Mouse (Mus musculus) heart, postnatal 0 days (tissue): Measurements from ENCODE around the gene Foxl2. TPM values are rescaled to one million over a fixed set of nuclear protein-coding genes. Genes with fewer than 3 reads are reported as not detected.

Source experiments
- ATAC-seq: fragments of 200-750 bp; cut with Nextera tagmentation; 2 replicates; pipeline ENCODE4 v1.8.0; 2017; ENCODE audit warnings: low read depth, moderate number of reproducible peaks, moderate library complexity; ENCODE audit not compliant: insufficient read depth
- DNase-seq: peaks from one replicate; pipeline ENCODE4 v3.0.0-alpha.2; 2016; ENCODE audit warnings: low spot score
- H3K27ac ChIP-seq: fragments of 300-500 bp; sonication (generic); 2 replicates; pipeline ENCODE4 v1.5.1; 2014; ENCODE audit warnings: low read depth, mild to moderate bottlenecking
- H3K27me3 ChIP-seq: fragments of 300-500 bp; sonication (generic); 2 replicates; pipeline ENCODE4 v1.6.1; 2014; ENCODE audit warnings: low read length, mixed read lengths; ENCODE audit not compliant: control insufficient read depth, insufficient read depth
- H3K36me3 ChIP-seq: fragments of 300-500 bp; sonication (generic); replicated peaks from 2 replicates; pipeline ENCODE4 v1.6.1; 2014; ENCODE audit warnings: low read length, mixed read lengths; ENCODE audit not compliant: control insufficient read depth, insufficient read depth
- H3K4me1 ChIP-seq: fragments of 300-500 bp; sonication (generic); 2 replicates; pipeline ENCODE4 v1.6.1; 2014; ENCODE audit warnings: antibody characterized with exemption; ENCODE audit not compliant: control insufficient read depth, insufficient read depth
- H3K4me2 ChIP-seq: fragments of 300-500 bp; sonication (generic); 2 replicates; pipeline ENCODE4 v1.6.1; 2014; ENCODE audit warnings: low read depth, mild to moderate bottlenecking, low read length, moderate library complexity
- H3K4me3 ChIP-seq: fragments of 300-500 bp; sonication (generic); 2 replicates; pipeline ENCODE4 v1.5.1; 2014; ENCODE audit warnings: low read depth, low read length
- H3K9ac ChIP-seq: fragments of 300-500 bp; sonication (generic); replicated peaks from 2 replicates; pipeline ENCODE4 v1.6.1; 2014; ENCODE audit warnings: low read depth, low read length, mixed read lengths
- H3K9me3 ChIP-seq: fragments of 300-500 bp; sonication (generic); replicated peaks from 2 replicates; pipeline ENCODE4 v1.6.1; 2016; ENCODE audit warnings: low read length; ENCODE audit not compliant: control insufficient read depth
- CTCF ChIP-seq: IDR thresholded peaks from 2 replicates; pipeline ENCODE4 v1.5.1; 2016; ENCODE audit warnings: antibody characterized with exemption, control low read depth, low read depth
- EP300 ChIP-seq: IDR thresholded peaks from 2 replicates; pipeline ENCODE4 v1.6.1; 2016; ENCODE audit warnings: antibody characterized with exemption, low read depth
- WGBS: fragments of 180-500 bp; shearing (Covaris S2); extraction: QIAGEN DNeasy Blood & Tissue Kit; methylation state at CpG from one replicate; pipeline ENCODE4 v1.1.7; 2014; 5-methylcytosine and 5-hydroxymethylcytosine counted together
- polyA plus RNA-seq: library from polyadenylated mRNA; unstranded; fragments of >200 nt; fragmentation: Nextera tagmentation; extraction: Ambion mirVana; gene quantifications from 2 replicates; pipeline ENCODE4 v1.2.1, GENCODE M21; 2015
- total RNA-seq: library from RNA; depleted of rRNA; stranded (reverse); fragments of >200 nt; gene quantifications from 2 replicates; pipeline ENCODE4 v1.2.3, GENCODE M21; 2014; ENCODE audit warnings: low replicate concordance

Foxl2 gene
- total and polyA plus RNA-seq, 2 experiments from 2014 or later, result not detected

DNA sequence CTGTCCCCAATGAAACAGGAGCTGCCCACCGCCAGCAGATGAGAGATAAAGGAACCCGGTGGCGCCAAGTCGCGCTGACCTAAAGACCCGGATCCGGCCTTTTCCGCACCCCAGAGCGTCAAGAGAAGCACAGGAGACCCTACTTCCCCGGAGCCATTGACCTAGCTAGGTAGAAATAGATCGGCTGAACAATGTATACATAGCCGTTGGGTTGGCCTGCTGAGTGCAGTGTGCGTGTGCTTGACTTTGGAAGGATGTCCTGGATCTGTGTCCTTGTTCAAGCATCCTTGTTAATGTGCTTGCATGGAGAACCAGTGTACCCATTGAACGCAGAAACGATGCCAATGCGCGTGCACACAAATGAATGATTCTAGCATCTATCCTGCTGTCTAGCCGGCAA lies 8.6 kb downstream of the Foxl2 start:
- DNase-seq, result no peak
- 9% methylated on average over 18 of the region's 18 CpGs for WGBS

DNA sequence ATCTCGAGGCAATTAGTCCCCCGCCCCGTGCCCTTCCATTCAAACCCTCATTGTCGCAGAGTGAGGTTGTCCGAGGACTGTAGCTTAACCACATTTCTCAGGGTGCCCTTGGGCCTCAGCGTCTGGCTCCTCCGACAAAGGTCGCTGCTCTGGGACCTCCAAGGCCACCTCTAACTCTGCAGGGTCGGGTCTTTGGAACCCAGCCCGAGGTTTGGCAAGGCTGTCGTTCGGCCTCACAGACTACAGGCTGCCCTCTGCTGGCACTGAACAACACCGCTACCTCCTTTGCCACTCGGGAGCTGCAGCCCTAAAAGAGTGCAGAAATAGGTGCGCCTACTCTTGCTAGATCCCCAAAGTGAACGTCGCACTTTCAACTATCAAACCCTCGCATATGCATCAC lies 10.0 kb downstream of the Foxl2 start:
- H3K27me3 ChIP-seq, result peaks cover 87% of the 10 kb centered on the region
- H3K27ac ChIP-seq, result no peak overlapping the region
- 0 out of 2 replicates have a peak overlapping the region, but pooled peaks have one; percentile 3 for H3K4me3 ChIP-seq
- H3K4me2 ChIP-seq, result no peak overlapping the region
- DNase-seq (peak; percentile 22), ATAC-seq (0 out of 2 replicates have a peak, but pooled peaks have one; percentile 44)
- no peaks in the 10 kb centered on the region for H3K4me1 ChIP-seq
- H3K9me3 ChIP-seq, result no peaks in the 10 kb centered on the region
- WGBS, result 2% methylated on average over 18 of the region's 18 CpGs
- peak; percentile 57 for TF ChIP-seq CTCF
- TF ChIP-seq EP300, result no peak
- no peaks in the 10 kb centered on the region for H3K36me3 ChIP-seq
- H3K9ac ChIP-seq, result no peak overlapping the region

More for the DNA sequence above, 8.6 kb downstream of the Foxl2 start:
- no peak overlapping the region for H3K9ac ChIP-seq
- no peak for TF ChIP-seq CTCF
- TF ChIP-seq EP300, result no peak
- H3K27ac ChIP-seq, result no peak overlapping the region
- ATAC-seq, result no peak
- no peak overlapping the region for H3K4me3 ChIP-seq
- H3K4me1 ChIP-seq, result no peaks in the 10 kb centered on the region
- no peak overlapping the region for H3K4me2 ChIP-seq
- H3K36me3 ChIP-seq, result no peaks in the 10 kb centered on the region
- H3K27me3 ChIP-seq, result peaks cover 88% of the 10 kb centered on the region
- no peaks in the 10 kb centered on the region for H3K9me3 ChIP-seq

DNA sequence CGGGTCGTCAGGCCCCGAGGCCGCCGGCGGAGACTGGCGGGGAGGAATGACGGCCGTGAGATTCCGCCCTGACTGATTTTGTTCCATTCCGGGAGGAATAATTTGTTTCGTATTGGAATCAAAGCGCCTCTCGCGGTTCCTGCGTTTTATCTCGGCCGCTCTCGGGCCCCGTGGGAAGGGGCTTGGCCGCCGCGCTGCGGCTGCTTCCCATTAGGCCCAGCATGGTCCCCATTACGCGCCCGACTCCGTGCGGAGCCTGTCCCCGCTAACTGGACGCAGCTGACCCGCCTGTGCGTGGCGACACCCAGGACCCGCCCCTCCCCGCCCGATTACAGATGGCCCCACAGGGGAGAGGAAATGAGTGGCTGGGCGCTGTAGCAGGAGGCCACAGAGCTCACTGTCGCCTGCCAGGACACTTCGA lies 18.0 kb downstream of the Foxl2 start:
- under 1% methylated on average over 40 of the region's 40 CpGs for WGBS
- Histone ChIP-seq H3K27me3 (peaks cover 84% of the 10 kb centered on the region), H3K9me3 (0 out of 2 replicates have a peak, but pooled peaks cover 11% of the 10 kb centered on the region), H3K9ac (no peak overlapping the region), H3K27ac (no peak overlapping the region), H3K36me3 (no peaks in the 10 kb centered on the region), H3K4me3 (peak overlapping the region; percentile 39), H3K4me2 (peak overlapping the region; percentile 61), H3K4me1 (0 out of 2 replicates have a peak, but pooled peaks cover 5% of the 10 kb centered on the region)
- no peak for DNase-seq
- no peak for ATAC-seq
- no peak for TF ChIP-seq EP300
- TF ChIP-seq CTCF, result no peak

DNA sequence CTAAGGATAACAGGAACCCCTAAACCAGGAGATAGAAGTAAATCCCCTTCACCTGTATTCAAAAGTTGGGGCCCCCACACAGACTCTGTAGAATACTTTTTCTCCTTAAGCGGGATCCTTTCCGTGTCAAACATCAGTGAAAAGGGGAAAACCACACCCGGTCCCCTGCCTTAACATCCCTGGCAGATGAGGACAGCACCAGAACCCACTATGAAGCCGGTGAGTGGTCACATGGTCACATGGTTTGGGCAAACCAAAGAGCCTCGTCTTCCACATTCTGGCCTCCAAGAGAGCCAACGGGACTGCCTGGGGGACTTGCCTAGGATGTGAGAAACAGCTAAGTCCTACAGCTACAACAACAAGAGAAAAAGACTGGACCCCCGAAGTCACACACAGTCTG lies 18.5 kb downstream of the Foxl2 start:
- Histone ChIP-seq H3K4me1 (0 out of 2 replicates have a peak, but pooled peaks cover 5% of the 10 kb centered on the region), H3K27ac (no peak overlapping the region), H3K27me3 (peaks cover 84% of the 10 kb centered on the region), H3K9me3 (0 out of 2 replicates have a peak, but pooled peaks cover 11% of the 10 kb centered on the region), H3K9ac (no peak overlapping the region), H3K36me3 (no peaks in the 10 kb centered on the region), H3K4me2 (peak overlapping the region; percentile 61), H3K4me3 (peak overlapping the region; percentile 39)
- no peak for TF ChIP-seq EP300
- TF ChIP-seq CTCF, result no peak
- 10% methylated on average over 7 of the region's 7 CpGs for WGBS
- DNase-seq, result no peak
- ATAC-seq, result no peak

DNA sequence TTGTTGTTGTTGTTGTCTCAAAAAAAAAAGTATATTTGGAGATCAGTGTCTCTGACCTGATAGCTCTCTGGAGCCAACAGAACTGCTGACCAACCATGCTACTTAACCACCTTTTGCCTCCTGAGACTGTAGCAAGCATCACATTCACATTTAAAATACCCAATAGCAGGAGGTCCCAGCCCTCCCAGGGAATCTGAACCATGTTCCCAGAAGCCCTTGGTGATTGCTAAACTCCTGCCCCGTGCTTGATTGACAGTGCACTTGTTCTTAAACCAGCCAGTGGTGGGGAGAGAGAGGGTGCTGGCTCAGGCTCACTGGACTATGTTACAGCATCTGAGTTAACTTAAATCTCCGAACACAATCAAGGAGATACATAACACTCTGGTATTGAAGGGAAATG lies 19.8 kb downstream of the Foxl2 start:
- Histone ChIP-seq H3K27ac (no peak overlapping the region), H3K4me3 (no peak overlapping the region), H3K4me2 (no peak overlapping the region), H3K9me3 (0 out of 2 replicates have a peak, but pooled peaks cover 11% of the 10 kb centered on the region), H3K4me1 (0 out of 2 replicates have a peak, but pooled peaks cover 8% of the 10 kb centered on the region), H3K9ac (no peak overlapping the region), H3K27me3 (peaks cover 80% of the 10 kb centered on the region), H3K36me3 (no peaks in the 10 kb centered on the region)
- ATAC-seq (no peak), DNase-seq (no peak)
- 40% methylated on average over 2 of the region's 2 CpGs for WGBS
- no peak for TF ChIP-seq EP300
- TF ChIP-seq CTCF, result no peak

DNA sequence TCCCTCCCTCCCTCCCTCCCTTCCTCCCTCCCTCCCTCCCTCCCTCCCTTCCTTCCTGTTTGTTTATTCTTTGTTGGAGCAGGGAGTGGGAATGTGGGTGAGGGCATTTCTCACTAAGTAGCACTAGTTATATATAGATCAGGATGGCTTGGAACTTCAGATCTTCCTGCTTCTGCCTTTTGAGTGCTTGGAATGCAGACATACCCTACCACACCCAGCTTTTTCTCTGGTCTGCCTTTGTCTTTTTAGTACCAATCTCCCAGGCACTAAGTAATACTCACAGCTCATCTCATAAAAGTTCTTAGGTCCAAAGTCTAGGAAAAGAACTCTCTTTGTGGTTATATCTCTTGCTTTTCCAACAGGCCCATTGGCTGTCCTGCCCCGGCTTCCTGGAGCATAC lies 21.0 kb downstream of the Foxl2 start:
- WGBS, result 88% methylated on average over 1 of the region's 1 CpGs
- Histone ChIP-seq H3K9ac (no peak overlapping the region), H3K36me3 (no peaks in the 10 kb centered on the region), H3K4me3 (no peak overlapping the region), H3K4me2 (no peak overlapping the region), H3K4me1 (0 out of 2 replicates have a peak, but pooled peaks cover 8% of the 10 kb centered on the region), H3K9me3 (0 out of 2 replicates have a peak, but pooled peaks cover 3% of the 10 kb centered on the region), H3K27me3 (peaks cover 74% of the 10 kb centered on the region), H3K27ac (no peak overlapping the region)
- ATAC-seq (no peak), DNase-seq (no peak)
- TF ChIP-seq EP300 (no peak), CTCF (no peak)
